Mouse (Mus musculus): ENCODE results near the gene Prrxl1. TPM values are rescaled to one million over a fixed set of nuclear protein-coding genes. Genes with fewer than 3 reads are reported as not detected.

Gene Prrxl1
- polyA plus RNA-seq, 1 experiment from 2014 or later, result 0.04 TPM

- DNase-seq (ENCODE audit: low spot score), result peak; percentile 72
Measured at GRCm38 (mm10) chr14:32683251-32683838, 84.1 kb downstream of the Prrxl1 start.

GRCm38 (mm10) chr14:32683982-32684734, 85.0 kb downstream of the Prrxl1 start:
- no peaks in the 10 kb centered on the region for H3K9me3 ChIP-seq (replicated peaks; ENCODE audit: low read length)
- ATAC-seq (replicated peaks; ENCODE audit: low FRiP score, low read depth) (no peak), DNase-seq (ENCODE audit: low spot score) (peak; percentile 14)
- peak overlapping the region; percentile 36 for H3K4me2 ChIP-seq (ENCODE audit: low read length)
- H3K4me1 ChIP-seq (replicated peaks; ENCODE audit: insufficient read depth, low read length), result peaks cover 18% of the 10 kb centered on the region
- 42% methylated on average over 19 of the region's 19 CpGs for WGBS
- 0 out of 2 replicates have a peak overlapping the region, but pooled peaks have one; percentile 18 for H3K9ac ChIP-seq (ENCODE audit: low read depth, low read length)
- H3K27me3 ChIP-seq (ENCODE audit: insufficient read depth, low read length), result no peaks in the 10 kb centered on the region
- no peak overlapping the region for H3K27ac ChIP-seq
- no peak overlapping the region for H3K4me3 ChIP-seq (replicated peaks; ENCODE audit: low read depth, low read length)
- TF ChIP-seq CTCF (IDR thresholded peaks at IDR 0.05; ENCODE audit: low read depth), result no peak
- H3K36me3 ChIP-seq (ENCODE audit: insufficient read depth, low read length), result no peaks in the 10 kb centered on the region

More at GRCm38 (mm10) chr14:32683251-32683838, 84.1 kb downstream of the Prrxl1 start:
- 20% methylated on average over 19 of the region's 19 CpGs for WGBS
- Histone ChIP-seq H3K4me3 (replicated peaks; ENCODE audit: low read depth, low read length) (no peak overlapping the region), H3K9ac (ENCODE audit: low read depth, low read length) (no peak overlapping the region), H3K4me2 (ENCODE audit: low read length) (peak overlapping the region; percentile 19; the same call in 1 of the 2 replicates), H3K27me3 (ENCODE audit: insufficient read depth, low read length) (no peaks in the 10 kb centered on the region), H3K4me1 (replicated peaks; ENCODE audit: insufficient read depth, low read length) (peaks cover 18% of the 10 kb centered on the region), H3K9me3 (replicated peaks; ENCODE audit: low read length) (no peaks in the 10 kb centered on the region), H3K36me3 (ENCODE audit: insufficient read depth, low read length) (no peaks in the 10 kb centered on the region), H3K27ac (no peak overlapping the region)
- no peak for TF ChIP-seq CTCF (IDR thresholded peaks at IDR 0.05; ENCODE audit: low read depth)
- no peak for ATAC-seq (replicated peaks; ENCODE audit: low FRiP score, low read depth)

GRCm38 (mm10) chr14:32684735-32685105, 85.5 kb downstream of the Prrxl1 start:
- no peaks in the 10 kb centered on the region for H3K36me3 ChIP-seq (ENCODE audit: insufficient read depth, low read length)
- DNase-seq (ENCODE audit: low spot score) (no peak), ATAC-seq (replicated peaks; ENCODE audit: low FRiP score, low read depth) (no peak)
- peaks cover 18% of the 10 kb centered on the region for H3K4me1 ChIP-seq (replicated peaks; ENCODE audit: insufficient read depth, low read length)
- no peak overlapping the region for H3K4me3 ChIP-seq (replicated peaks; ENCODE audit: low read depth, low read length)
- peak overlapping the region; percentile 36; the same call in 1 of the 2 replicates for H3K4me2 ChIP-seq (ENCODE audit: low read length)
- H3K9ac ChIP-seq (ENCODE audit: low read depth, low read length), result 0 out of 2 replicates have a peak overlapping the region, but pooled peaks have one; percentile 18
- no peaks in the 10 kb centered on the region for H3K9me3 ChIP-seq (replicated peaks; ENCODE audit: low read length)
- no peak overlapping the region for H3K27ac ChIP-seq
- no peaks in the 10 kb centered on the region for H3K27me3 ChIP-seq (ENCODE audit: insufficient read depth, low read length)
- 26% methylated on average over 19 of the region's 19 CpGs for WGBS
- TF ChIP-seq CTCF (IDR thresholded peaks at IDR 0.05; ENCODE audit: low read depth), result no peak

- Histone ChIP-seq H3K36me3 (ENCODE audit: insufficient read depth, low read length) (no peaks in the 10 kb centered on the region), H3K4me3 (replicated peaks; ENCODE audit: low read depth, low read length) (no peak within 1 kb of the TSS), H3K9ac (ENCODE audit: low read depth, low read length) (0 out of 2 replicates have a peak within 1 kb of the TSS, but pooled peaks have one; percentile 18), H3K4me1 (replicated peaks; ENCODE audit: insufficient read depth, low read length) (peaks cover 18% of the 10 kb centered on the region), H3K9me3 (replicated peaks; ENCODE audit: low read length) (no peaks in the 10 kb centered on the region), H3K27me3 (ENCODE audit: insufficient read depth, low read length) (no peaks in the 10 kb centered on the region), H3K27ac (no peak within 1 kb of the TSS), H3K4me2 (ENCODE audit: low read length) (peak within 1 kb of the TSS; percentile 36)
- no peak for ATAC-seq (replicated peaks; ENCODE audit: low FRiP score, low read depth)
- TF ChIP-seq CTCF (IDR thresholded peaks at IDR 0.05; ENCODE audit: low read depth), result no peak
- peak; percentile 45 for DNase-seq (ENCODE audit: low spot score)
- WGBS, result 36% methylated on average over 16 of the region's 16 CpGs
Measured at GRCm38 (mm10) chr14:32685124-32685826, 86.1 kb downstream of the Prrxl1 start, which contains the start of gene 3425401B19Rik. Gene 3425401B19Rik (minus strand): TSS chr14:32685293.

GRCm38 (mm10) chr14:32695906-32696305, 96.7 kb downstream of the Prrxl1 start:
- H3K4me1 ChIP-seq (replicated peaks; ENCODE audit: insufficient read depth, low read length), result no peaks in the 10 kb centered on the region
- no peaks in the 10 kb centered on the region for H3K27me3 ChIP-seq (ENCODE audit: insufficient read depth, low read length)
- no peaks in the 10 kb centered on the region for H3K36me3 ChIP-seq (ENCODE audit: insufficient read depth, low read length)
- no peak for ATAC-seq (replicated peaks; ENCODE audit: low FRiP score, low read depth)
- H3K9me3 ChIP-seq (replicated peaks; ENCODE audit: low read length), result no peaks in the 10 kb centered on the region
- no peak for TF ChIP-seq CTCF (IDR thresholded peaks at IDR 0.05; ENCODE audit: low read depth)
- H3K4me3 ChIP-seq (replicated peaks; ENCODE audit: low read depth, low read length), result no peak overlapping the region
- no peak overlapping the region for H3K4me2 ChIP-seq (ENCODE audit: low read length)
- H3K27ac ChIP-seq, result no peak overlapping the region
- WGBS, result 83% methylated on average over 2 of the region's 2 CpGs
- no peak for DNase-seq (ENCODE audit: low spot score)
- no peak overlapping the region for H3K9ac ChIP-seq (ENCODE audit: low read depth, low read length)

GRCm38 (mm10) chr14:32696344-32696743, 97.1 kb downstream of the Prrxl1 start:
- no peak overlapping the region for H3K4me3 ChIP-seq (replicated peaks; ENCODE audit: low read depth, low read length)
- no peak overlapping the region for H3K9ac ChIP-seq (ENCODE audit: low read depth, low read length)
- H3K9me3 ChIP-seq (replicated peaks; ENCODE audit: low read length), result no peaks in the 10 kb centered on the region
- H3K27ac ChIP-seq, result no peak overlapping the region
- ATAC-seq (replicated peaks; ENCODE audit: low FRiP score, low read depth), result no peak
- no peaks in the 10 kb centered on the region for H3K36me3 ChIP-seq (ENCODE audit: insufficient read depth, low read length)
- no peaks in the 10 kb centered on the region for H3K4me1 ChIP-seq (replicated peaks; ENCODE audit: insufficient read depth, low read length)
- WGBS, result 91% methylated on average over 2 of the region's 2 CpGs
- no peak for TF ChIP-seq CTCF (IDR thresholded peaks at IDR 0.05; ENCODE audit: low read depth)
- no peak for DNase-seq (ENCODE audit: low spot score)
- no peak overlapping the region for H3K4me2 ChIP-seq (ENCODE audit: low read length)
- H3K27me3 ChIP-seq (ENCODE audit: insufficient read depth, low read length), result no peaks in the 10 kb centered on the region

All from kidney, postnatal 0 days (tissue).